Mouse (Mus musculus) neural tube, embryonic 12.5 days (tissue): Measurements from ENCODE around the gene Mrgprd. TPM values are rescaled to one million over a fixed set of nuclear protein-coding genes. Genes with fewer than 3 reads are reported as not detected.

ENCODE experiments used
- ATAC-seq: fragments of 200-750 bp; cut with Nextera tagmentation; 2 replicates; pipeline ENCODE4 v1.8.0; 2017; ENCODE audit warnings: low read depth, mild to moderate bottlenecking, moderate TSS enrichment, moderate library complexity; ENCODE audit not compliant: low FRiP score
- H3K27ac ChIP-seq: fragments of 300-500 bp; sonication (generic); 2 replicates; pipeline ENCODE4 v1.5.1; 2016
- H3K27me3 ChIP-seq: fragments of 300-500 bp; sonication (generic); replicated peaks from 2 replicates; pipeline ENCODE4 v1.6.1; 2016; ENCODE audit warnings: mild to moderate bottlenecking
- H3K36me3 ChIP-seq: fragments of 300-500 bp; sonication (generic); 2 replicates; pipeline ENCODE4 v1.6.1; 2016; ENCODE audit warnings: mild to moderate bottlenecking
- H3K4me1 ChIP-seq: fragments of 300-500 bp; sonication (generic); 2 replicates; pipeline ENCODE4 v1.6.1; 2016
- H3K4me2 ChIP-seq: fragments of 300-500 bp; sonication (generic); replicated peaks from 2 replicates; pipeline ENCODE4 v1.6.1; 2016; ENCODE audit warnings: mild to moderate bottlenecking
- H3K4me3 ChIP-seq: fragments of 300-500 bp; sonication (generic); 2 replicates; pipeline ENCODE4 v1.5.1; 2016
- H3K9ac ChIP-seq: fragments of 300-500 bp; sonication (generic); 2 replicates; pipeline ENCODE4 v1.6.1; 2016; ENCODE audit warnings: mild to moderate bottlenecking
- H3K9me3 ChIP-seq: fragments of 300-500 bp; sonication (generic); 2 replicates; pipeline ENCODE4 v1.6.1; 2016; ENCODE audit warnings: mild to moderate bottlenecking
- WGBS: fragments of 180-500 bp; shearing (Covaris S2); methylation state at CpG from one replicate; pipeline ENCODE4 v1.1.7; 2016; 5-methylcytosine and 5-hydroxymethylcytosine counted together
- polyA plus RNA-seq: library from polyadenylated mRNA; unstranded; fragments of >200 nt; fragmentation: Nextera tagmentation; extraction: Ambion mirVana; gene quantifications from 2 replicates; pipeline ENCODE4 v1.2.1, GENCODE M21; 2016

Gene Mrgprd
- polyA plus RNA-seq, result 0.10 TPM in 1 of 2 replicates, not detected in the other

DNA sequence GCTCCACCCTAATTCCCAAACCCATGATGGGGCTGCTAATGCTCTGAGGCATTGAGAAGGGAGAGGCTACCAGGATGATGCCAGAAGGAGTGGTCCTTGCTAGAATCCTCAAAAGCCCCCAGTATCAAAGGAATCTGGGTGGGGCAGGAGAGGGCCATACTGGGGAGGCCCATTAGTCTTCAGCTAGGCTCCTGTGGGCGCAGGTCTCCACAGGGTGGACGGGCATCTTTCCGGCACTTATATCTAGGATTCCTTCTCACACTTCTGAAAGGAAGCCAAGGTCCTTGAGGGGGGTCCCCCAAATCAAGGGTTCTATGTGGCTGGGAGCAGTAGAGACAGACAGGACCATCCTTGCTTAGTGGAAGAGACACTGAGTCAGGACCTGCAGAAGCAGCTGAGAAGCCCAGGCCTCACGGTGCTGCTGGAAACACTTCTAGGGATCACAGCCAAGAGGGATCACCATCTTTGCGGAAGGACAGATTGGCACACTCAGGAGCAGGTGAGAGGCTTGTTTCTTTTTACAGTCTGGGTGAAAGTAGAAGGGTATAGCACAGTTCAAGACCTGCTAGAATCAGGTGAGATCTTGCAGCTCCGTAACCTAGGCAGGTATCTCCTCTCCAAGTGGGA is at the start of gene Mrgprd:
Gene Mrgprd (plus strand): TSS at position 51 of the 627 bp plus-strand sequence.
- Histone ChIP-seq H3K4me2 (no peak within 1 kb of the TSS), H3K27ac (no peak within 1 kb of the TSS), H3K36me3 (no peaks in the 10 kb centered on the region), H3K9me3 (no peaks in the 10 kb centered on the region), H3K4me3 (no peak within 1 kb of the TSS), H3K9ac (no peak within 1 kb of the TSS), H3K27me3 (no peaks in the 10 kb centered on the region), H3K4me1 (no peaks in the 10 kb centered on the region)
- no peak for ATAC-seq
- WGBS, result 92% methylated on average over 6 of the region's 6 CpGs

DNA sequence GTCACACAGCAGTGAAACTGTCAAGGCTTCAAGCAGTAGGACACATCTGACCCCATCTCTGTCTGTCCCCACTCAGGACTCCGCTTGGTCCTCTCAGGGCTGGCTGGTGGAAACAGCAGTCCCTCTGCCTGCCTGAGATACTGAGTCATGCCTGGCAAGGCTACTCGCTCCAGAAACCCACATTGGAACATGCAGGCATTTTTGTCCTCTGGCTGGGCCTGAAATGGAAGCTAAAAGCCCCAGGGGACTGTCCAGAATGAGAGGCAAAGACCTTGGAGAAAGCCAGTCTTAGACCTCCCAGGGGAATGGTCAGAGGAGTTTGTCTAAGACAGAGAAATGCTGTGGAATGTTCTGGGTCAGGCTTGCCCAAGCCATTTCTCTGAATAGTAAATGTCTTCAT is 48.6 kb upstream of the Mrgprd start:
- H3K36me3 ChIP-seq, result peaks cover 28% of the 10 kb centered on the region; the same call in 1 of the 2 replicates
- no peak overlapping the region for H3K27ac ChIP-seq
- H3K27me3 ChIP-seq, result no peaks in the 10 kb centered on the region
- no peaks in the 10 kb centered on the region for H3K9me3 ChIP-seq
- WGBS, result 92% methylated on average over 2 of the region's 2 CpGs
- H3K9ac ChIP-seq, result no peak overlapping the region
- no peak overlapping the region for H3K4me2 ChIP-seq
- no peak overlapping the region for H3K4me3 ChIP-seq
- no peaks in the 10 kb centered on the region for H3K4me1 ChIP-seq
- ATAC-seq, result no peak

DNA sequence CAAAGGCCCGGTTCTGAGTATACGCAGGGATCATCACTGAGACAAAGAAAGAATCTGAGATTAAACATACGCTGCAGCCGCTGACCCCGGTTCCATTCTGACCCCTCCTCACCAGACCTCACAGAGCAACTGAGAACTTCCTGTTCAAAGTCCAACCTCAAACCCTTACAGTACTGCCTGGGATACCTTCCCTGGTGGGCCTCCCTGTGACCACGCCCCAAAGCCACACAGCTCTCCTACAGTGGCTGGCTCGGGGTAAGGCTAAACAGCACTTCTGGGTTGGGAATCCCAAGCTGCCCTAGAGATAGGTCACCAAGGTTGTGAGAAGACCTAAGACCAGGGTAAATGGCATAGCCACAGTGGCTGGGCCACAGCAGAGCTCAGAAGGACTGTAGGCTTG is 45.7 kb upstream of the Mrgprd start:
- Histone ChIP-seq H3K9me3 (no peaks in the 10 kb centered on the region), H3K27me3 (no peaks in the 10 kb centered on the region), H3K9ac (no peak overlapping the region), H3K27ac (no peak overlapping the region), H3K4me1 (no peaks in the 10 kb centered on the region), H3K36me3 (peaks cover 34% of the 10 kb centered on the region), H3K4me3 (no peak overlapping the region), H3K4me2 (no peak overlapping the region)
- ATAC-seq, result no peak
- 91% methylated on average over 7 of the region's 7 CpGs for WGBS

DNA sequence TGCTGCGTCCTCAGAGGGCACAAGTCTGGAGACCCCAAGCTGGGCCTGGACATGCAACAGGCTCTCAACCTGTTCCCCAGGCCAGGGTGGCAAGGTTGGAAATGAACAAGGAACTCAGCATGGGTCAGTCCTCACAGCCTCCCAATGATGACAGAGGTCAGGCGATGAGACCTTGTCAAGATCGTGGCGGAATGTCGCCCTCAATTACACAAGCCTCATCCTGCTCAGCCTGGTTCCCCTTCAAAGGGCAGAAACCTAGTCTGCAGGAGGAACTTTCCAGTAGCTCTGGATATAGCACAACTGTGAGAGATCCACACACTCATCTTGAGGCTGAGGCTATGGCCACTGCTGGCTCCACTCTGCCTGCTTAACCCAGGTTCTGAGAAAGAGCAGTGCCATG is 43.7 kb upstream of the Mrgprd start:
- 95% methylated on average over 5 of the region's 5 CpGs for WGBS
- Histone ChIP-seq H3K27ac (no peak overlapping the region), H3K36me3 (peaks cover 33% of the 10 kb centered on the region), H3K4me3 (no peak overlapping the region), H3K9me3 (no peaks in the 10 kb centered on the region), H3K27me3 (no peaks in the 10 kb centered on the region), H3K9ac (no peak overlapping the region), H3K4me1 (no peaks in the 10 kb centered on the region), H3K4me2 (no peak overlapping the region)
- ATAC-seq, result no peak

DNA sequence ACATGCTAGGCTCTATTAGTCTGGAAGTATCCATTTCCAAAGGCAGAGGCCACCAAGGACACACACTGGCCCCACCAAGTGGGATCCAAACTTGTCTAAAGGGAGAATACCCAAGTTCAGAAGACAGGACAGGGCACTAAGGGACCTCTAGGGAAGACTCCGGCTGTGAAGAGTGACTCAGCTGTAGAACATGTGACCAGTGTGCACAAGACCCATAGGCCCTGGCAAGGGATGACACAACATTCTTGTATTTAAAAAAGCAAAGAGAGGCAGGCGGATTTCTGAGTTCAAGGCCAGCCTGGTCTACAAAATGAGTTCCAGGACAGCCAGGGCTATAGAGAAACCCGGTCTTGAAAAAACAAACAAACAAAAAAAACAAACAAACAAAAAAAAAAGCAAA is 39.1 kb upstream of the Mrgprd start:
- peaks cover 43% of the 10 kb centered on the region for H3K36me3 ChIP-seq

DNA sequence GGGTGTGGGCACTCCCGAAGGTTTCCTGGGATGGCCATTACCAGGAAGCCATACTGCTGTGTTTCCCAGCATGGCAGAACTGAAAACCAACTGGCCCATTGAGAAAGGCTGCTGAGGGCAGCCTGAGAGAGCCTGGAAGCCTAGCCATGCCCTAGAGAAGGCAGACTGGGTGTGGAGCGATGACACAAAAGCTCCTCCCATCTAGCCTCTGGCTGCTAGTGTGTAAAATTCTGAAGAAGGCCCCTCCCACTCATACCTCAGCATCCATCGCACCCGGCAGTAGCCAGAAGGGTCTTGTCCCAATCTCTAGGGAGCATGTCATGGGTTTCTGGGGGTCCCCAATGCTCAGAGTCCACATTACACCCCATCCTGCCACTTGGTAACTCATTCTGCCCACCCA is 33.2 kb upstream of the Mrgprd start:
- Histone ChIP-seq H3K4me3 (no peak overlapping the region), H3K9me3 (no peaks in the 10 kb centered on the region), H3K27ac (no peak overlapping the region), H3K36me3 (peaks cover 27% of the 10 kb centered on the region; the same call in 1 of the 2 replicates), H3K4me1 (peaks cover 11% of the 10 kb centered on the region), H3K9ac (no peak overlapping the region), H3K27me3 (no peaks in the 10 kb centered on the region), H3K4me2 (no peak overlapping the region)
- no peak for ATAC-seq
- 81% methylated on average over 4 of the region's 4 CpGs for whole genome bisulfite sequencing

More for the DNA sequence above, 39.1 kb upstream of the Mrgprd start:
- Histone ChIP-seq H3K9ac (no peak overlapping the region), H3K27ac (no peak overlapping the region), H3K4me2 (no peak overlapping the region), H3K4me1 (no peaks in the 10 kb centered on the region), H3K9me3 (no peaks in the 10 kb centered on the region), H3K4me3 (no peak overlapping the region), H3K27me3 (no peaks in the 10 kb centered on the region)
- WGBS, result 83% methylated on average over 3 of the region's 3 CpGs
- ATAC-seq, result no peak

DNA sequence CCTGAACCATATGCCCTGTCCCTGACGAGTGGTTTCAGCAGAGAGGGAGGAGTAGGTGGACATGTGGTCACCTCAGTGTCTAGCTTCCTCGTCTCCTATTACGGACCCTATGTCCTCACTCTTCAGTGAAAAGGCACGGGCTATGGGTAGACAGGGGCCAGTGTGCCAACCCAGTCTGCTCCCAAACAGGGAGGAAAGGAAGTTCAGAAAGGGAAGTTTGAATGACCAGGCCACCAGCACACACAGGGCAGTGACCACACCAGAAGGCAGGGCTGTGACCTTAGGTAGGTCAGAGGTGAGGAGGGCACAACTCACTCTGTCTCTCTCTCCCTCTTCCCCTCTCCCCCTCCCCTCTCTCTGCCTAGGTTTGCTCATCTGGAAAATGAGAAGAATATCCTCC is 31.6 kb upstream of the Mrgprd start:
- Histone ChIP-seq H3K27ac (no peak overlapping the region), H3K4me2 (peak overlapping the region; percentile 68), H3K9me3 (no peaks in the 10 kb centered on the region), H3K36me3 (peaks cover 19% of the 10 kb centered on the region; the same call in 1 of the 2 replicates), H3K27me3 (no peaks in the 10 kb centered on the region), H3K9ac (peak overlapping the region; percentile 53), H3K4me1 (peaks cover 11% of the 10 kb centered on the region), H3K4me3 (peak overlapping the region; percentile 47)
- 56% methylated on average over 4 of the region's 4 CpGs for WGBS
- no peak for ATAC-seq

DNA sequence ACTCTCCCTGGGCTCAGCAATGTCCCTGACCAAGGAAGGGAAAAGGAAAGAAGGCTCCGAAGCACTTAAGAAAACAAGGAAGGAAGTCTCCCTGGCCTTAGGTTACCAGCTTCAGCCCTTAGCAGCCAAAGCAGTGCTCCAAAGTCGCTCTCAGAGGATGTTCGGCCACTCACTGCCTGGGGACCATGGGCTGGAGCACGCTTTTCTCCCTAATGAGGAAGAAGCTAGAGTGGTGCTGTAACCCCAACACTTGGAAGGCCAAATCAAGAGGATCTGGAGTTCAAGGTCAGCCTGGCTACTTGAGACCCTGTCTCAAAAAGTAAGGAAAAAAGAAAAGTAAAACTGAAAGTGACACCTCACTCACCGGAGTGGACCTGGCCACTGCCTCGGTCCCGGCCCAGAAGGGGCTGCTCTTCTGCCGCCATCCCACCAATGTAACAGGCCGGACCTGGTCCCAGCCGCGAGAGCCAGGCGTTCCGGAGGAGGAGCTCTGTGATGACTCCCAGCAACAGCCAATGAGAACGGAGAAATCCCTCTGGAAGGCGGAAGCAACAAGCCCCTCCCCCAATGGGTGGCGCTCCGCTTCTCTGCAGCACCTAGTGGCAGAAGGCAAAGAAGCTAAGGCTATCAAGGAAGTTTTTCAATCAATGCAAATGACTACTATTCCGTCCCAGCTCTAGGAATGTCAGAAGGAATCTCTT is 31.0 kb upstream of the Mrgprd start, which contains the start of gene Tpcn2:
Gene Tpcn2 (minus strand): TSS at position 525 of the 701 bp plus-strand sequence.
- ATAC-seq, result peak; percentile 91
- 5% methylated on average over 18 of the region's 18 CpGs for WGBS
- H3K36me3 ChIP-seq, result peaks cover 15% of the 10 kb centered on the region; the same call in 1 of the 2 replicates
- H3K4me2 ChIP-seq, result peak within 1 kb of the TSS; percentile 68
- H3K4me1 ChIP-seq, result peaks cover 11% of the 10 kb centered on the region
- peak within 1 kb of the TSS; percentile 53 for H3K9ac ChIP-seq
- H3K27me3 ChIP-seq, result no peaks in the 10 kb centered on the region
- H3K27ac ChIP-seq, result no peak within 1 kb of the TSS
- H3K4me3 ChIP-seq, result peak within 1 kb of the TSS; percentile 47
- no peaks in the 10 kb centered on the region for H3K9me3 ChIP-seq

DNA sequence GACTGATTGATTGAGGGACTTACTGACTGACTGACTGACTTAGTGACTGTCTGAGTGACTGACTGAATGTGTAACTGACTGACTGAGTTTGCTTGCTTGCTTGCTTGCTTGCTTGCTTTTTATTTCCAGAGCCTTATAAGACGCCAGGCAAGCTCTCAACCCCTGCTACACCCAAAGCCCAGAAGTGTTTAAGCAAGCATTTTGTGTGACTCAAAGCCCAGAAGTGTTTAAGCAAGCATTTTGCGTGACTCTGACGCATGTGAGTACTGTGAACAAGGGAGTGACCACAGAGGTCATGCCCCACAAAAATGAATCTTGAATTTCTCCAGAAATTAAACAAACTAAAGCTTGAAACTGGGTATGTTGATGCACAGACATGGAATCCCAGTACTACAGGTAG is 30.3 kb upstream of the Mrgprd start:
- Histone ChIP-seq H3K4me2 (peak overlapping the region; percentile 68), H3K9ac (no peak overlapping the region), H3K36me3 (peaks cover 8% of the 10 kb centered on the region; the same call in 1 of the 2 replicates), H3K4me1 (peaks cover 11% of the 10 kb centered on the region), H3K9me3 (no peaks in the 10 kb centered on the region), H3K27me3 (no peaks in the 10 kb centered on the region), H3K4me3 (no peak overlapping the region), H3K27ac (no peak overlapping the region)
- WGBS, result 64% methylated on average over 3 of the region's 3 CpGs
- no peak; the same call in 1 of the 2 replicates for ATAC-seq

DNA sequence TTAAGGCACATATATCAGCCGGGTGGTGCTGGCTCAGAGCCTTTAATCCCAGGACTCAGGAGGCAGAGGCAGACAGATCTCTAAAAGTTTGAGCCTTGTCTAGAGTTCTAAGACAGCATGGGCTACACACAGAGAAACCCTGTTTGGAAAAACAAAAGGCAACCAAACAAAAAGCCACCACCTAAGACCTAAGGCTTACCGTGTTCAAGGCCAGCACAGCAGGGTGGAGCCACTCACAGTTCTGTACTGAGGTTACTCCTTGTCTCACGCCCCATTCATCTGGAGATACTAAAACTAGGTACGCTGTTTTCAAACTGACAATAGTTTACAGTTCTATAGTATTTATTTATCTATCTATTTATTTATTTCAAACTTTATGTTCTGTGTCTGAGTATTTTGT is 29.2 kb upstream of the Mrgprd start:
- no peak for ATAC-seq
- no peaks in the 10 kb centered on the region for H3K27me3 ChIP-seq
- H3K9me3 ChIP-seq, result no peaks in the 10 kb centered on the region
- H3K27ac ChIP-seq, result no peak overlapping the region
- no peaks in the 10 kb centered on the region for H3K36me3 ChIP-seq
- no peak overlapping the region for H3K9ac ChIP-seq
- WGBS, result 80% methylated on average over 4 of the region's 4 CpGs
- peaks cover 11% of the 10 kb centered on the region for H3K4me1 ChIP-seq
- no peak overlapping the region for H3K4me2 ChIP-seq
- H3K4me3 ChIP-seq, result no peak overlapping the region

DNA sequence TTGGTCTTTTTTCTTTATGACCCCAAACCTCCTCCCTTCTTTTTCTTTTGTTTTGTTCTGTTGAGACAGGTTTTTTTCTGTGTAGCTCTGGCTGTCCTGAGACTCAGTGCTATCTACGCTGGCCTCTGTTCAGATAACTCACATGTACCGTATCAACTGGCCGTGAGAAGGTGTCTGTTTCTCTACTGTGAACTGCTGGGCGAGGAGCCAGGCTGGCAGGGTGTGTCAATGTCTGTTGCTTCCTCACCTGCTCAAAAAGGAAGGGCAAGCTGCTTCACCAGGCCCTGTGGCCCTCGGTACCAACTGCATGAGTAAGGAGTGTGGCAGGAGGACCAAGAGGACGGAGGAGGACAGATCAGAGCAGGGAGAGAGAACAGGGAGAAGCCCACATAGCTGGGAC is 27.2 kb upstream of the Mrgprd start:
- no peak overlapping the region for H3K9ac ChIP-seq
- no peaks in the 10 kb centered on the region for H3K9me3 ChIP-seq
- no peaks in the 10 kb centered on the region for H3K36me3 ChIP-seq
- H3K4me1 ChIP-seq, result peaks cover 11% of the 10 kb centered on the region
- no peak for ATAC-seq
- 82% methylated on average over 6 of the region's 6 CpGs for WGBS
- H3K4me2 ChIP-seq, result no peak overlapping the region
- no peak overlapping the region for H3K4me3 ChIP-seq
- no peaks in the 10 kb centered on the region for H3K27me3 ChIP-seq
- no peak overlapping the region for H3K27ac ChIP-seq

DNA sequence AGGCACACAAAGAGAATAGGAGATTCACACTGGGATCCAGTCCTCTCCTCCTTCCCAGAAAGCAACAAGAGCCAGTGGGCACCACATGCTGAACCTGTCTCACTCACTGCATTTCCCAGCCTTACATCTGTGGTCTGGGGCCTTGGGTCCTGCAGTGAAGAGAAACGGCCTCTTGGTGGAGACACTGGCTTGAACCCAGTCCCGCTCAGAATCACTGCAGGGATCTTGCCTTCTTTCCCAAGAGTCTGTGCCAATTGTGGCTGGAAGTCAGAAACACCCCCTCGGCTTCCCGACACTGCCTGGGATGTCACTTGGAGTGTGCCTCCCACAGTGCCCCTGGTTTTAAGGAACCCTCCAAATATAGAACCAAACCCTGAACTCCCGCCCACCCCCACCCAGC is 25.3 kb upstream of the Mrgprd start:
- Histone ChIP-seq H3K36me3 (no peaks in the 10 kb centered on the region), H3K4me1 (no peaks in the 10 kb centered on the region), H3K4me3 (no peak overlapping the region), H3K4me2 (no peak overlapping the region), H3K27me3 (no peaks in the 10 kb centered on the region), H3K27ac (no peak overlapping the region), H3K9me3 (no peaks in the 10 kb centered on the region), H3K9ac (no peak overlapping the region)
- 18% methylated on average over 5 of the region's 5 CpGs for WGBS
- no peak for ATAC-seq
